Mouse (Mus musculus): Measurements from ENCODE around the gene Slc44a5. TPM values are rescaled to one million over a fixed set of nuclear protein-coding genes. Genes with fewer than 3 reads are reported as not detected.

Slc44a5 gene
- total RNA-seq, 1 experiment, result 0.09 TPM

DNA sequence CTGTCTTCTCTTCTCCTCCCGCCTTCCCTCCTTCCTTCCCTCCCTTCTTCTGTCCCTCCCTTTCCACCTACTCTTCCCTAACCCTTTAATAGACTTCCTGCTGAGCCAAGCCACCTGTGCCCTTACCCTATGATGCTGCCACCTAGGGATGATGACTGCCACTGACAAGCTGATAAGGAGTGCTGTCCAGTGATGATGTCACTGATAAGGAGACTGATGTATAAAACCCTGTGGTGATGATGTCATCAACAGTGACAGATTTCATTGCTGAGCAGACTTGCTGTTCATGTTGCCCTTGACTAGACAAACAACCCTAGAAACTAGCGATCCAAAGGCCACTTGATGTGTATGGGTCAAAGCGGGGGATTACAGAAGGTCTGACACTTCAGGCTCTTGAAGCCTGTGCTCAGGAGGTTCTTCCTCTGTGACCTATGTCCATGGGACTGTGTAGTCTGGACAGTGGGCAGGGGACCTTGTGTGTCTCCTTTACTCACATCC, 206.2 kb downstream of the Slc44a5 start:
- no peak for TF ChIP-seq MAFK (IDR thresholded peaks at IDR 0.05; ENCODE audit: insufficient read depth, low read depth, low read length)
- H3K36me3 ChIP-seq (ENCODE audit: control insufficient read depth, insufficient read depth, low read length, poor library complexity, severe bottlenecking), result no peaks in the 10 kb centered on the region
- H3K9ac ChIP-seq (ENCODE audit: insufficient read depth, low read depth, low read length, poor library complexity, severe bottlenecking), result no peak overlapping the region
- H3K4me1 ChIP-seq (ENCODE audit: control insufficient read depth in 2 of 2, insufficient read depth in 2 of 2, low read length in 2 of 2, poor library complexity in 1 of 2), result no peaks in the 10 kb centered on the region
- no peak overlapping the region for H3K27ac ChIP-seq (ENCODE audit: insufficient read depth, low read depth, low read length, poor library complexity, severe bottlenecking)
- DNase-seq (ENCODE audit: low read depth, low spot score), result no peak
- in situ Hi-C loops (cut with MboI; ENCODE audit: low sequenced_read_pairs in 2 of 2, unreplicated experiment in 2 of 2), result no loop called here
- H3K9me3 ChIP-seq (ENCODE audit: control insufficient read depth, insufficient read depth, low read depth, low read length), result no peaks in the 10 kb centered on the region
- no peak overlapping the region for H3K4me3 ChIP-seq (ENCODE audit: insufficient read depth in 1 of 2, low read depth in 1 of 2, low read length in 2 of 2, poor library complexity in 1 of 2, severe bottlenecking in 1 of 2)

DNA sequence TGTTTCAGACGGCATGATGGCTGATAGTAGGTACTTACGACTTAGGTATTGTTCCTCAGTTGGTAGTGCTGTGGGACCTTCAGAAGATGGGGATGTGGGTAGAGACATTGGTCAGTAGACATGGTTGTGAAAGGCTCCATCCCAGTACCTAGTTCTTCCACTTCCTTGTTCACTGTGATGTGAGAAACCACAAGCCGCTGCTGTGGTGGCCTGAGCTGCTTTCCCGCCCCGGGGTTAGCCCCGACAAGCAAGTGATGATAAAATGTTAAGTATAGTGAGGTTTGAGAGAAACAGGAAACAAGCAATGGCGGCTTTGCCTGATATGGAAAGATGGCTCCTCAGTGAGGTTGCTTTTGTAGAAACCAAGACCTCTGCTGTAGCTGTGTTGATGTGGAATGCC, 209.8 kb downstream of the Slc44a5 start:
- in situ Hi-C loops (cut with MboI; ENCODE audit: low sequenced_read_pairs in 2 of 2, unreplicated experiment in 2 of 2), result no loop called here
- H3K9me3 ChIP-seq (ENCODE audit: control insufficient read depth, insufficient read depth, low read depth, low read length), result no peaks in the 10 kb centered on the region
- no peak for DNase-seq (ENCODE audit: low read depth, low spot score)

DNA sequence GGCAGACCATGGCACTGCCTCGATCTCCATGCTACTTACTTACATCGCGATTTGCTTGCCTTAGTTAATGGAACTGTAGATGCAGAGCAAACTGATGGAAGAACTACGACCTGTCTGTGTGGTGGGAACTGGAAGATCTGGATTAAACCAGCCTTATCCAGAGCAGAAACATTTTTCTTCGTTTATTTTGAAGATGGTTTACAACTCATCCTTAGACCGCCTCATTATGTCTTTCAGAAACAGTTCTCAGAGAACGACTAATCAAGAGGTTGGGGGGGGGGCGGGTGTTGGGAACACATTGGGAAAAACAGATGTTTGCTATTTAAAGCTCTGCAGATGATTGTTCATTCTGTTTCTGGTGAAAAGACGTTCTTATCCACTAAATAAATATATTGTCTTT, 210.7 kb downstream of the Slc44a5 start:
- Histone ChIP-seq H3K4me1 (ENCODE audit: control insufficient read depth in 2 of 2, insufficient read depth in 2 of 2, low read length in 2 of 2, poor library complexity in 1 of 2) (no peaks in the 10 kb centered on the region), H3K9ac (ENCODE audit: insufficient read depth, low read depth, low read length, poor library complexity, severe bottlenecking) (no peak overlapping the region), H3K27ac (ENCODE audit: insufficient read depth, low read depth, low read length, poor library complexity, severe bottlenecking) (no peak overlapping the region), H3K4me3 (ENCODE audit: insufficient read depth in 1 of 2, low read depth in 1 of 2, low read length in 2 of 2, poor library complexity in 1 of 2, severe bottlenecking in 1 of 2) (no peak overlapping the region), H3K9me3 (ENCODE audit: control insufficient read depth, insufficient read depth, low read depth, low read length) (no peaks in the 10 kb centered on the region), H3K36me3 (ENCODE audit: control insufficient read depth, insufficient read depth, low read length, poor library complexity, severe bottlenecking) (no peaks in the 10 kb centered on the region)
- DNase-seq (ENCODE audit: low read depth, low spot score), result no peak
- in situ Hi-C loops (cut with MboI; ENCODE audit: low sequenced_read_pairs in 2 of 2, unreplicated experiment in 2 of 2), result no loop called here
- TF ChIP-seq CHD2 (IDR thresholded peaks at IDR 0.05; ENCODE audit: low read depth, low read length), result no peak
- TF ChIP-seq ZC3H11A (IDR thresholded peaks at IDR 0.05; ENCODE audit: borderline replicate concordance, low read depth, low read length), result no peak
- TF ChIP-seq HCFC1 (IDR thresholded peaks at IDR 0.05; ENCODE audit: borderline replicate concordance, insufficient read depth, low read length), result no peak
- no peak for TF ChIP-seq ZNF384 (IDR thresholded peaks at IDR 0.05; ENCODE audit: low read depth, low read length)
- no peak for TF ChIP-seq MAFK (IDR thresholded peaks at IDR 0.05; ENCODE audit: insufficient read depth, low read depth, low read length)

More for the DNA sequence above, 209.8 kb downstream of the Slc44a5 start:
- Histone ChIP-seq H3K9ac (ENCODE audit: insufficient read depth, low read depth, low read length, poor library complexity, severe bottlenecking) (no peak overlapping the region), H3K27ac (ENCODE audit: insufficient read depth, low read depth, low read length, poor library complexity, severe bottlenecking) (no peak overlapping the region), H3K36me3 (ENCODE audit: control insufficient read depth, insufficient read depth, low read length, poor library complexity, severe bottlenecking) (no peaks in the 10 kb centered on the region), H3K4me1 (ENCODE audit: control insufficient read depth in 2 of 2, insufficient read depth in 2 of 2, low read length in 2 of 2, poor library complexity in 1 of 2) (no peaks in the 10 kb centered on the region), H3K4me3 (ENCODE audit: insufficient read depth in 1 of 2, low read depth in 1 of 2, low read length in 2 of 2, poor library complexity in 1 of 2, severe bottlenecking in 1 of 2) (no peak overlapping the region)
- no peak for TF ChIP-seq CHD2 (IDR thresholded peaks at IDR 0.05; ENCODE audit: low read depth, low read length)
- no peak for TF ChIP-seq ZC3H11A (IDR thresholded peaks at IDR 0.05; ENCODE audit: borderline replicate concordance, low read depth, low read length)
- TF ChIP-seq MAFK (IDR thresholded peaks at IDR 0.05; ENCODE audit: insufficient read depth, low read depth, low read length), result no peak
- TF ChIP-seq ZNF384 (IDR thresholded peaks at IDR 0.05; ENCODE audit: low read depth, low read length), result no peak
- TF ChIP-seq HCFC1 (IDR thresholded peaks at IDR 0.05; ENCODE audit: borderline replicate concordance, insufficient read depth, low read length), result no peak

DNA sequence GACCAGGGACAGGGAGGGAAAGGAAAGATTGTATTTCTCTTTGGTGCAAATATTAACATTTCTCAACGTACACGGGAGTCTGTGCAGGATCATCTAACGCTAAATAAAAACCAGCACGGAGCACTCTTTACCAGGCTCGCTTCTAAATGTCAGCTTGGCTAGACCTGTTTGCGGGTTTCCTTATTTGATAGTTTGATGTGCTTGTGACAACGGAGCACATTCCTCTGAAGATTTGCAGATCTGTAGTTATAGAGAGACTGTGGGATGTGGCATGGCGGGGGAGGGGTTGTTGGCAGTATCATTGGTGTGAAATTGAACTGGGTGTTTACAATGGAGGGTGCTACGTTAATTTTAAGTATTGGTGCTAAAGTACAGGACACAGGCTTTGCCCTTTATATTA, 215.4 kb downstream of the Slc44a5 start:
- TF ChIP-seq ZC3H11A (IDR thresholded peaks at IDR 0.05; ENCODE audit: borderline replicate concordance, low read depth, low read length), result no peak
- no peak for TF ChIP-seq ZNF384 (IDR thresholded peaks at IDR 0.05; ENCODE audit: low read depth, low read length)
- TF ChIP-seq MAFK (IDR thresholded peaks at IDR 0.05; ENCODE audit: insufficient read depth, low read depth, low read length), result no peak
- TF ChIP-seq CHD2 (IDR thresholded peaks at IDR 0.05; ENCODE audit: low read depth, low read length), result no peak
- no peak for TF ChIP-seq HCFC1 (IDR thresholded peaks at IDR 0.05; ENCODE audit: borderline replicate concordance, insufficient read depth, low read length)
- in situ Hi-C loops (cut with MboI; ENCODE audit: low sequenced_read_pairs in 2 of 2, unreplicated experiment in 2 of 2), result no loop called here
- no peak overlapping the region for H3K4me3 ChIP-seq (ENCODE audit: insufficient read depth in 1 of 2, low read depth in 1 of 2, low read length in 2 of 2, poor library complexity in 1 of 2, severe bottlenecking in 1 of 2)
- H3K9me3 ChIP-seq (ENCODE audit: control insufficient read depth, insufficient read depth, low read depth, low read length), result no peaks in the 10 kb centered on the region
- H3K9ac ChIP-seq (ENCODE audit: insufficient read depth, low read depth, low read length, poor library complexity, severe bottlenecking), result no peak overlapping the region
- H3K4me1 ChIP-seq (ENCODE audit: control insufficient read depth in 2 of 2, insufficient read depth in 2 of 2, low read length in 2 of 2, poor library complexity in 1 of 2), result peaks cover 0 to 2% of the 10 kb centered on the region in 2 experiments; a peak in 1 of 4 replicates
- no peak for DNase-seq (ENCODE audit: low read depth, low spot score)
- no peaks in the 10 kb centered on the region for H3K36me3 ChIP-seq (ENCODE audit: control insufficient read depth, insufficient read depth, low read length, poor library complexity, severe bottlenecking)
- H3K27ac ChIP-seq (ENCODE audit: insufficient read depth, low read depth, low read length, poor library complexity, severe bottlenecking), result no peak overlapping the region
